Mouse (Mus musculus) c-Kit-negative CD71-positive TER-119-positive erythroid progenitor cells, embryonic 14.5 days (primary cell): Measurements from ENCODE around the gene Mtf2.
"Not testable (repeated sequence)": the region's sequence is repeated elsewhere in the genome, so short reads cannot be mapped to it uniquely, and the experiment has no call there.

ENCODE experiments used
- DNase-seq: peaks from one replicate; pipeline ENCODE4 v3.0.0-alpha.2; 2013; ENCODE audit warnings: low read depth, low spot score

The Mtf2 gene

DNA sequence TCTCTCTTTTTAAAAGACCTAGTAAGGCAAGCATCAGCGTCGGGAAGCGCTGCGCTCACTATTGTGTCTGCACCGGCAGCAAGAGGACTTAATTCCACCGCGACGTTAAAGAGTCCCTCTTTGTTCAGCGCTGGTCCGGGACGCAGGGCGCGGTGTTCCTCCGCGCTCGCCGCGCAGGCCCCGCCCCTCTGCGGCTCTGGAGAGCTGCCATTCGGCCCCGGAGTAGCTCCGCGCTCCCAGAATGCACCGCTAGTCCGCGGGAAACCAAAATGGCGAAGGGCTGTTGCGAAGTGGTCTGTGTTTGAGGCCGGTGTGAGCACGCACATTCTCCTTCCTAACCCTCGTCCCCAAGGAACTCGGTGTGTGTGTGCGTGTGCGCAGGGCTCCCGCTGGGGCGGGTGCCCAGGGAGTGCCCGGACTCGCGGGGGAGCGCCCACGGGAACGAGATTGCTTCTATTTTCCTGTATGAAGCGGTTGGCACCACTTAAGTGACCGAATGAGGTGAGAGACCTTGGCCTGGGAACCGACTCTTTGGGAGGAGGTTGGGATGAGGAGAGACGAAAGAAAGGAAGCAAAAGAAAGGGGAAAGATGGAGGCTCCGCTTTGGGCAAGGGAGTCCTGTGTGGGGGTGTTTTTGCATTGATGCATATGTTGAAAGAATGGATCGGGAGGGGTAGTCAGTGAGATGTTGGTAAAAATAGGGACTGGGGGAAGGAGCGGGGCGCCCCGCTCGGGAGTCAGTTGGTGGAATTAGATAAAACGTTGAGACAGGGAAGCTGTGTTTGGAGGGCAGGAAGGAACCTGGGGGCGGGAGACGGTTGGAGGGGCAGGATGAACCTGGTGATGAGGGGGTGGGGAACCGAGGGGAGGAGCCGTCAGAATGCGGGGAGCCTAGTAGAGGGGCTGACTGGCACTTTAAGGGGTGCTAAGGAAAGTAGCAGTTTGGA is at the start of gene Mtf2:
Gene Mtf2, plus strand, starts transcription at position 210 of the 947 bp plus-strand sequence.
- peak; percentile 88 for DNase-seq

GRCm38 (mm10) chr5:108017232-108017631 is 48.2 kb upstream of the Mtf2 start:
- DNase-seq = no peak

- no peak for DNase-seq
Measured at GRCm38 (mm10) chr5:108019367-108019766, 46.1 kb upstream of the Mtf2 start.

DNA sequence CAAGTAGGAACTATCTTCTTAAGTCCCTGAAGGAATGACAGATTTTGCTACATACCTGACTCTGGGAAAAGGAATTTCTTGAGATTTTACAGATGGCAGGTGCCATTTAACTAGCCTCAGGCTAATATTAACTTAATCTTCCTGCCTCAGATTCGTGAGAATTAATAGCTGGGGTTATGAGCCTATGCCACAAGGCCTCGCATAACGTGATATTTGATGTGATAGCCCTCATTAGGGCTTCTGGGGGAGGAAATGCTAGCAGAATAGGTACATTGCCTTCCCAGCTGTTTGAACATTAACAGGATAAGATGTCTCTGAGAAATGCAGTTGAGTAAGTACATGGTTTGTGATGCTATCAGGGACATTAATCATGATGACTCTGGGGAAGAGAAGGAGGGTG is 44.1 kb upstream of the Mtf2 start:
- DNase-seq = no peak

- DNase-seq = no peak
Measured at GRCm38 (mm10) chr5:108028230-108028629, 37.2 kb upstream of the Mtf2 start.

GRCm38 (mm10) chr5:108028797-108029536 is 36.5 kb upstream of the Mtf2 start:
- DNase-seq = peak; percentile 28

GRCm38 (mm10) chr5:108029968-108030367 is 35.5 kb upstream of the Mtf2 start:
- peak; percentile 22 for DNase-seq

- DNase-seq = no peak
Measured at GRCm38 (mm10) chr5:108031267-108031666, 34.2 kb upstream of the Mtf2 start.

- peak; percentile 45 for DNase-seq
Measured at GRCm38 (mm10) chr5:108034194-108034593, 31.3 kb upstream of the Mtf2 start.

- DNase-seq = no peak
Measured at GRCm38 (mm10) chr5:108035523-108035922, 30.0 kb upstream of the Mtf2 start.

DNA sequence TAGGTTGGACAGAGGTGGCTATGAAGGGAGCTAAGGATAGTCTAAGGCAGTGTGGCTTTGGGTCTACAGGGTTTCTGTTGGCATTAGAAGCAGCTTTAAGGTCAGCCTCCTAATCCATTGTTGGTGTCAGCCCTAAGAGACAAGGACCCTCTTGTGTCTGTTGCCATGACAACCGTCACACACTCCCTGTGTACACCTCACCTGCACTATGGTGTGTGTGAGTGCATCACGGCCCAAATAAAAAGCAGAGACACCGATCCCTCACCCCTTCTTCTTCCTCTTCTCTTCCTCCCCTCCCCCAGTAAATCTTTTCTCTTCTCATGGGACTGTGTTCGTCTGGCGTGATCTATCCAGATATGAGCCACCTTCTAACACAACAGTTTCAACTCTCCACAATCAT is 23.4 kb upstream of the Mtf2 start:
- DNase-seq = no peak

DNA sequence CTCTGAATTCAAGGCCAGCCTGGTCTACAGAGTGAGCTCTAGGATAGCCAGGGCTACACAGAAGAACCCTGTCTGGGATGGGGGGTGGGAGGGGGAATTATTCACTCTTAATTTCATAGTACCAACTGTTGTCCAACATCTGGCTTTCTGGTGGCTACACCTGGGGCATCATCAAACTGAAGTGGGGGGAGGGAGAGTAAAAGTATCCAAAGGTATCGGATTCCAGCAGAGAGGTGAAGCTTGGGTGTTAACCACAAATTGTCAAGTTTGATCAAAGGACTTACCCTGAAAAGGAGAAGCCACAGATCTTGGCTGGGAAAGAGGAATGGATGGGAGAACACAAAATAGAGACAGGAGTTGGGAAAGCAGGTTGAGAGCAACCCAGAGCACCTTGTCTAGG is 21.6 kb upstream of the Mtf2 start:
- no peak for DNase-seq

- no peak for DNase-seq
Measured at GRCm38 (mm10) chr5:108049711-108050268, 15.7 kb upstream of the Mtf2 start.

GRCm38 (mm10) chr5:108051026-108051425 is 14.4 kb upstream of the Mtf2 start:
- no peak for DNase-seq

DNA sequence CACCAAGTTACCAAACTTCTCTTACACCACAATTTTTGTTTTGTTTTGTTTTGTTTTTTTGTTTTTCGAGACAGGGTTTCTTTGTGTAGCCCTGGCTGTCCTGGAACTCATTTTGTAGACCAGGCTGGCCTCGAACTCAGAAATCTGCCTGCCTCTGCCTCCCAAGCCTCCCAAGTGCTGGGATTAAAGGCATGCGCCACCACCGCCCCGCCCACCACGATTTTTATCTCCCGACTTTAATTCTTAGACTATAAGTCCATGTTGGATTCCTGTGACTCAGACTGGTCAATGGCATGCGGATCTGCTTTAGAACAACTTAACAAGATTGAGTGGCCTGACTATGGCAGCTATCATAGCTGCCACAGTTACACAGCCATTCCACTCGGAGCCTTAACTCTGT is 13.7 kb upstream of the Mtf2 start:
- DNase-seq = not testable (repeated sequence)

- DNase-seq = no peak
Measured at GRCm38 (mm10) chr5:108052200-108052599, 13.3 kb upstream of the Mtf2 start.

DNA sequence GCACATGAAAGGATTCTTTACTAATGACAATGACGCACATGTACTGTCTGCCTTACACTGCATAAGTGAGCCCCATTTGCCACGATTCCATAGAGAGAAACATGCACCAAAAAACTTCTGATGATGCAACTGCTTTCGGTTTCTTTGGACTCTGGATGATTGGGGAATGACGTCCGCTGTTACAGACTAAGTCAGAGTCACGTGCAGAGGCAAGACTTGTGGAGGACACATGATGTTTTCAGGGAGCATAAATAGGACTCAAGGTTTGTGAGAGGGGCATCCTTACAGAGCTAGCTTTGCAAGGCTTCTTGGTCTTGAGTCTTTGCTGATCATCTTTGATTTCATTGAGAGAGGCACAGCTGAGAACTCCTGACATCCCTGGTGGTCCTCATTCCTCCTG is 11.9 kb upstream of the Mtf2 start:
- no peak for DNase-seq

DNA sequence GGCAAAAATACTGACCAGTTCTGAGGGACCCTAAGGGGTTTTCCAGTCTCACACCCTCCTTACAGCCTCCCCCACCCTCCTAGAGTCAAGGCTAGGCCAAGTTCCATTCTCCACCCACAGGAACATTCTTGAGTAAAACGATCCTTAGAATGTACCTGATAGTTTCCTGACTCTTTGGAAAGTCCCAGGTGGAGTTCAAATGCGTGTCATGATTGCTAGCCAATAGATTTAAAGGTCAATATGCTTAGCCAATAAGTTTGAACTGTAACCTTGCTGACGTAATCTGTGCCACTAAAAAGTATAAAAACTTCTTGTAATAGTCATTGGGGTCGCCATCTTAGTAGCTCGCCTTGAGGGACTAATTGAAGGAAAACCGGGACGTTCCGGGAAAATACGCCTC is 5.1 kb upstream of the Mtf2 start:
- DNase-seq = no peak

DNA sequence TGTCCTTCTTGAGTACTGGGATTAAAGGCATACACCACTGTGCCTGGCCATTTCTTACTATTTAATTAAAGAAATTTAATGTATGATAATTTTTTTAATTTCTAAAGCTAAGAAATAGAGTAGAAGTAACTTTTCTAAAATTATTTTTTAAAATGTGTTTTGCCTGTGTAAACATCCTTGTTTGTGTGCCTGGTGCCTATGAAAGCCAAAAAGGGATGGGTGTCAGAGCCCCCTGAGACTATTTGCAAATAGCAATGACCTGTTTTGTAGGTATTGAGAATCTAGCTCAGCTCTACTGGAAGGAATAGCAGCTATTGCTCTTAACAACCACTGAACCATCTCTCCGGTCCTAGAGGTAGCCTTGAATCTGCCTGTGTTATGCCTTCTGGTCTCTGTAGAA is 6.8 kb downstream of the Mtf2 start:
- no peak for DNase-seq

DNA sequence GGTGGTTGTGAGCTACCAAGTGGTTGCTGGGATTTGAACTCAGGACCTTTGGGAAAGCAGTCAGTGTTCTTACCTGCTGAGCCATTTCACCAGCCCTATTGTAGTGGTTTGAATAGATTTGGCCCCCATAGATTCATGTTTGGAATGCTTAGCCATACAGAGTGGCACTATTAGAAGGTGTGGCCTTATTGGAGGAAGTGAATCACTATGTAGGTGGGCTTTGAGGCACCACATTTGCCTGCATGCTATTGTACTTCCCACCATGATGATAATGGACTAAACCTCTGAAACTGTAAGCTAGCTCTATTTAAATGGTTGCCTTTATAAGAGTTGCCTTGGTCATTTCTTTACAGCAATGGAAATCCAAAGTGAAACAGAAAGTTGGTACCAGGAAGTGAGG is 10.8 kb downstream of the Mtf2 start:
- DNase-seq = no peak

DNA sequence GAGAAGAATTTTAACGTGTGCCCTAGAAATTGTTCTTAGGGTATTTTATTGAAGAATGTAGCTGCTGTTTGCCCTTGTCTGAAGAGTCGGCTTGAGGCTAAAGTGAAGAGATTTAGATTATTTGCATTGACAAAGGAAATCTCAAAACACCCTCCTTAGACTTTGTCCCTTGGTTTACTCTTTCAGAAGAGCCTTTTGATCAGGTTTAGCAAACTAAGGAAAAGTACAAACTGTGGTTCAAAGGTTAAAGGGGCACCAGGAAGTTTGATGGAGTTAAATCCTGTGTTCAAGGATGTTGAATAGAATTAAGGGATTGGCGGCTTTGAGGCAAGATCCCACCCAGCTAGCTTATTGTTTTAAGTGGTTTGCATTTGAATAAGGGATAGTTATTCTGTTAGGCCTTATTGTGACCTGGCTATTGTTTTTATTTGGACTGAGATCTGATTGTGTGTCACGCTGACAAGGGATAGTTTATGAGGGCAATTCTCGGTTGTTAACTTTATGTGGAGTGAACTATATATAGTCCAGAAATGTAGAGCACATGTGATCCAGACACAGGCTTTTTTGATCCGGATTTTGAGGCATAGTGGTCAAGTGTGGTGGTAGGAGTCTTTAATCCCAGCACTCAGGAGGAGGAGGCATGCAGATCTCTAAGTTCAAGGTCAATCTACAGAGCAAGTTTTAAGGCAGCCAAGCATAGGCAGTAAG is 11.5 kb downstream of the Mtf2 start:
- no peak for DNase-seq

GRCm38 (mm10) chr5:108079603-108080002 is 14.1 kb downstream of the Mtf2 start:
- DNase-seq = peak; percentile 8
